Mouse (Mus musculus) ovary, postnatal 10 days (tissue): ENCODE measurements around the gene Wfdc21.

Experiments
- DNase-seq: peaks from one replicate; pipeline ENCODE4 v3.0.0; 2022; ENCODE audit warnings: low spot score

Wfdc21 gene

GRCm38 (mm10) chr11:83746681-83747080 is at the start of gene Wfdc21:
Gene Wfdc21 (plus strand): TSS chr11:83746940.
- DNase-seq: no peak

- DNase-seq: no peak
Observed at GRCm38 (mm10) chr11:83703705-83704104, 43.0 kb upstream of the Wfdc21 start, which contains the start of gene Wfdc17. Gene Wfdc17 (plus strand): TSS chr11:83703991.

GRCm38 (mm10) chr11:83708715-83709114 is 38.0 kb upstream of the Wfdc21 start, which contains the start of gene Wfdc18:
Gene Wfdc18 (plus strand): TSS chr11:83709015.
- no peak for DNase-seq

- DNase-seq: no peak
Observed at GRCm38 (mm10) chr11:83709683-83710082, 37.1 kb upstream of the Wfdc21 start.

- no peak for DNase-seq
Observed at GRCm38 (mm10) chr11:83712671-83713070, 34.1 kb upstream of the Wfdc21 start.

- DNase-seq: no peak
Observed at GRCm38 (mm10) chr11:83713925-83714324, 32.8 kb upstream of the Wfdc21 start.

GRCm38 (mm10) chr11:83717042-83717665 is 29.6 kb upstream of the Wfdc21 start:
- no peak for DNase-seq

- DNase-seq: no peak
Observed at GRCm38 (mm10) chr11:83720766-83721165, 26.0 kb upstream of the Wfdc21 start.

- no peak for DNase-seq
Observed at GRCm38 (mm10) chr11:83728757-83729432, 17.8 kb upstream of the Wfdc21 start.

GRCm38 (mm10) chr11:83731116-83731515 is 15.6 kb upstream of the Wfdc21 start:
- DNase-seq: no peak

GRCm38 (mm10) chr11:83733071-83733640 is 13.6 kb upstream of the Wfdc21 start:
- DNase-seq: no peak

- no peak for DNase-seq
Observed at GRCm38 (mm10) chr11:83734215-83734614, 12.5 kb upstream of the Wfdc21 start.

GRCm38 (mm10) chr11:83735881-83736280 is 10.9 kb upstream of the Wfdc21 start:
- no peak for DNase-seq

- no peak for DNase-seq
Observed at GRCm38 (mm10) chr11:83737109-83737558, 9.6 kb upstream of the Wfdc21 start.

- DNase-seq: peak; percentile 57
Observed at GRCm38 (mm10) chr11:83739241-83739640, 7.5 kb upstream of the Wfdc21 start.

- DNase-seq: no peak
Observed at GRCm38 (mm10) chr11:83740443-83740991, 6.2 kb upstream of the Wfdc21 start.

GRCm38 (mm10) chr11:83741841-83742240 is 4.9 kb upstream of the Wfdc21 start:
- DNase-seq: no peak

- no peak for DNase-seq
Observed at GRCm38 (mm10) chr11:83742731-83743355, 3.9 kb upstream of the Wfdc21 start.

GRCm38 (mm10) chr11:83743525-83743924 is 3.2 kb upstream of the Wfdc21 start:
- no peak for DNase-seq

GRCm38 (mm10) chr11:83746152-83746551 is 588 bp upstream of the Wfdc21 start:
- no peak for DNase-seq

- DNase-seq: no peak
Observed at GRCm38 (mm10) chr11:83747376-83748265, 881 bp downstream of the Wfdc21 start.
